Mouse (Mus musculus): ENCODE results near the gene Gm21704. TPM values are rescaled to one million over a fixed set of nuclear protein-coding genes. Genes with fewer than 3 reads are reported as not detected.

Gene Gm21704
- total RNA-seq (2023; ENCODE audit: inconsistent age), result not detected in 4 replicates

GRCm38 (mm10) chrY:3410067-3410466 lies at the start of gene Gm21704, which contains the start of gene Gm21708:
Gene Gm21704, minus strand, starts transcription at chrY:3410167.
Gene Gm21708, minus strand, starts transcription at chrY:3410167.

GRCm38 (mm10) chrY:3345229-3345628 lies 64.7 kb downstream of the Gm21704 start, which contains the start of gene Gm21693:
Gene Gm21693, minus strand, starts transcription at chrY:3345329.

Other genes starting within 250 kb of the Gm21704 start
- not detected in 4 replicates for gene Gm21677, start 103.7 kb downstream of the Gm21704 start, total RNA-seq (2023; ENCODE audit: inconsistent age)
- gene Gm21693, start 64.8 kb downstream of the Gm21704 start, total RNA-seq (2023; ENCODE audit: inconsistent age), result not detected in 4 replicates
- not detected in 4 replicates for gene Gm21708, start within 50 bp of the Gm21704 start, total RNA-seq (2023; ENCODE audit: inconsistent age)